Comparison of ENCODE assay signal across 23 mouse cellular contexts in genomic region chr9:62450355-62450754, GRCm38 (mm10).
DNase-seq lines count a peak whose midpoint lies in the region; ATAC-seq and TF ChIP-seq lines count a peak whose summit lies in the region.
"Had no signal": no experiment of that assay in that cellular context is flagged by ENCODE, and none has a peak within 500 bp of the region (broad histone marks: within the 10 kb centered on the region; RNA-seq: fewer than 3 reads in every experiment).

No protein-coding gene starts in this region.

- no peak for ATAC-seq in heart, embryonic 12.5 days (ENCODE audit: insufficient number of reproducible peaks, low FRiP score)
- ATAC-seq: liver, embryonic 12.5 days had no signal

- H3K4me2 ChIP-seq in heart, embryonic 12.5 days: no peak overlapping the region
- H3K4me2 ChIP-seq: embryonic facial prominence, embryonic 13.5 days; forebrain, embryonic 12.5 days; hindbrain, embryonic 15.5 days; limb, embryonic 13.5 days; midbrain, embryonic 12.5 days; neural tube, embryonic 12.5 days had no signal

- H3K27me3 ChIP-seq in heart, embryonic 12.5 days (replicated peaks): no peaks in the 10 kb centered on the region
- H3K27me3 ChIP-seq: embryonic facial prominence, embryonic 13.5 days; forebrain, embryonic 12.5 days; hindbrain, embryonic 15.5 days; limb, embryonic 13.5 days; liver, embryonic 12.5 days; midbrain, embryonic 12.5 days; neural tube, embryonic 12.5 days had no signal

- H3K9me3 ChIP-seq in heart, embryonic 12.5 days (replicated peaks): no peaks in the 10 kb centered on the region
- H3K9me3 ChIP-seq: embryonic facial prominence, embryonic 13.5 days; forebrain, embryonic 12.5 days; hindbrain, embryonic 15.5 days; limb, embryonic 13.5 days; midbrain, embryonic 12.5 days; neural tube, embryonic 12.5 days had no signal

- 62% methylated on average over 6 of the region's 6 CpGs for WGBS in heart, embryonic 12.5 days

- peak; percentile 78 for DNase-seq in cerebellum, adult 11-12 months
- DNase-seq in cerebellum, adult 8-10 months: no peak
- no peak for DNase-seq in heart, adult 8-10 months (ENCODE audit: low spot score)
- no peak for DNase-seq in left cerebral cortex, adult 2 months (ENCODE audit: extremely low spot score in 1 of 2, low spot score in 2 of 2)
- DNase-seq in left cerebral cortex, postnatal 4 days: no peak
- DNase-seq in cerebellum, postnatal 25 days: peak; percentile 69 to 73
- no peak for DNase-seq in urinary bladder, postnatal 10 days (ENCODE audit: low spot score)
- DNase-seq: adrenal gland, postnatal 10 days; embryo, embryonic 11 days; heart, postnatal 4 days; layer of hippocampus, postnatal 36 days; lung, adult 18-20 months; lung, postnatal 14 days; thymus, postnatal 14 days had no signal

- peak overlapping the region; percentile 89 for H3K27ac ChIP-seq in heart, embryonic 12.5 days (ENCODE audit: poor library complexity, severe bottlenecking)
- H3K27ac ChIP-seq in left cerebral cortex, adult 2 months: peak overlapping the region; percentile 87
- H3K27ac ChIP-seq: embryonic facial prominence, embryonic 13.5 days; forebrain, embryonic 12.5 days; hindbrain, embryonic 15.5 days; limb, embryonic 13.5 days; liver, embryonic 12.5 days; midbrain, embryonic 12.5 days; neural tube, embryonic 12.5 days had no signal

- no peak for TF ChIP-seq CTCF in left cerebral cortex, adult 2 months (IDR thresholded peaks at IDR 0.05)

- H3K36me3 ChIP-seq in heart, embryonic 12.5 days: no peaks in the 10 kb centered on the region
- H3K36me3 ChIP-seq: embryonic facial prominence, embryonic 13.5 days; liver, embryonic 12.5 days had no signal

- H3K9ac ChIP-seq in heart, embryonic 12.5 days: peak overlapping the region; percentile 22; the same call in 1 of the 2 replicates
- H3K9ac ChIP-seq: forebrain, embryonic 12.5 days; hindbrain, embryonic 15.5 days; limb, embryonic 13.5 days; liver, embryonic 12.5 days; midbrain, embryonic 12.5 days; neural tube, embryonic 12.5 days had no signal

- peaks cover 51% of the 10 kb centered on the region for H3K4me1 ChIP-seq in heart, embryonic 12.5 days (replicated peaks)

- no peak overlapping the region for H3K4me3 ChIP-seq in heart, embryonic 12.5 days
- H3K4me3 ChIP-seq in left cerebral cortex, adult 2 months: no peak overlapping the region
- H3K4me3 ChIP-seq: embryonic facial prominence, embryonic 13.5 days; erythroblast, embryonic 14.5 days; forebrain, embryonic 12.5 days; hindbrain, embryonic 15.5 days; limb, embryonic 13.5 days; liver, embryonic 12.5 days; midbrain, embryonic 12.5 days; neural tube, embryonic 12.5 days had no signal

- intact Hi-C loops in left cerebral cortex, adult 2 months (cut with DNase I): no loop called here
- intact Hi-C loops in left cerebral cortex, postnatal 4 days (cut with DNase I): no loop called here

Comparison
In these comparisons a context has a peak if more than half of its experiments do, and no peak if none do; other contexts are left out.
1. DNase-seq: peak in cerebellum, adult 11-12 months (single experiment) and cerebellum, postnatal 25 days (2 of 2); none in cerebellum, adult 8-10 months (single experiment), heart, adult 8-10 months (single experiment), left cerebral cortex, adult 2 months (0 of 2), left cerebral cortex, postnatal 4 days (single experiment) and urinary bladder, postnatal 10 days (single experiment).